Mouse (Mus musculus): ENCODE data around the gene Wipi2. TPM values are rescaled to one million over a fixed set of nuclear protein-coding genes. Genes with fewer than 3 reads are reported as not detected.

The Wipi2 gene
- polyA plus RNA-seq, 1 experiment from 2014 or later = 30.7 TPM

Other genes with a start within 250 kb of the Wipi2 start
- 2.9 and 5.1 TPM in 2 replicates for gene Foxk1, start 226.2 kb upstream of the Wipi2 start, polyA plus RNA-seq (2015; fragmentation: Nextera tagmentation; extraction: Ambion mirVana)
- gene Ap5z1, start 163.8 kb upstream of the Wipi2 start, polyA plus RNA-seq (2015; fragmentation: Nextera tagmentation; extraction: Ambion mirVana) = 8.1 and 9.3 TPM in 2 replicates
- not detected in 2 replicates for gene Papolb, start 97.6 kb upstream of the Wipi2 start, polyA plus RNA-seq (2015; fragmentation: Nextera tagmentation; extraction: Ambion mirVana)
- gene Radil, start 76.6 kb upstream of the Wipi2 start, polyA plus RNA-seq (2015; fragmentation: Nextera tagmentation; extraction: Ambion mirVana) = 0.39 and 0.44 TPM in 2 replicates
- 0.07 and 0.13 TPM in 2 replicates for gene Mmd2, start 18.9 kb upstream of the Wipi2 start, polyA plus RNA-seq (2015; fragmentation: Nextera tagmentation; extraction: Ambion mirVana)
- gene Slc29a4, start 64.8 kb downstream of the Wipi2 start, polyA plus RNA-seq (2015; fragmentation: Nextera tagmentation; extraction: Ambion mirVana) = 0.44 and 0.59 TPM in 2 replicates
- 6.9 and 9.6 TPM in 2 replicates for gene Tnrc18, start 190.0 kb downstream of the Wipi2 start, polyA plus RNA-seq (2015; fragmentation: Nextera tagmentation; extraction: Ambion mirVana)